Mouse (Mus musculus): Measurements from ENCODE around the gene Gm45337. TPM values are rescaled to one million over a fixed set of nuclear protein-coding genes. Genes with fewer than 3 reads are reported as not detected.
"Not testable (repeated sequence)": the region's sequence is repeated elsewhere in the genome, so short reads cannot be mapped to it uniquely, and the experiment has no call there.

Gene Gm45337
- polyA plus RNA-seq, 1 experiment, result not detected

DNA sequence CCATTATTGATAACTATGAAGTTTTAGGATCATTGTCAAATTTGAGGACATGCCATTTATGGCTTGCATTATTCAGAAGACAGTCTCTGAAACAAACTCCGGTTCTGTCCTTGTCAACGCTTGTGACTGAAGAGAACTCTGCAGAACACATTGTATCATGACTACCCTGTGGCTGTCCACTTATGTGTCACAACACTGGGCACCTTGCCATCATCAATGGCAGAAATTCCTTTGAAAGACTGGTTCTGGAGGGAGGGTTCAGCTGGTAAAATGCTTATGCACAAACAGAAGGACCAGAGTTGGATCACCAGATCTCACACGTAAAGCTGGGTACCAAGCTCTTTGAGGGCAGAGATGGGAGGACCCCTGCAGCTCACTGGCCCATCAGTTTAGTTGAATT lies 15.0 kb upstream of the Gm45337 start:
- TF ChIP-seq CTCF (IDR thresholded peaks at IDR 0.05; ENCODE audit: extremely low read depth, insufficient read length, insufficient replicate concordance, low read depth, low read length), result no peak
- no peak for TF ChIP-seq POLR2A (IDR thresholded peaks at IDR 0.05; ENCODE audit: low read depth, low read length)
- Histone ChIP-seq H3K27ac (ENCODE audit: insufficient read depth, low read depth, low read length) (no peak overlapping the region), H3K36me3 (ENCODE audit: control insufficient read depth, insufficient read depth, low read length) (no peaks in the 10 kb centered on the region), H3K4me1 (ENCODE audit: control insufficient read depth, insufficient read depth, insufficient read length, low read length) (no peaks in the 10 kb centered on the region), H3K27me3 (ENCODE audit: control insufficient read depth, insufficient read depth, low read length) (no peaks in the 10 kb centered on the region), H3K4me3 (ENCODE audit: low read depth, low read length) (no peak overlapping the region)
- WGBS, result 95% methylated on average over 3 of the region's 3 CpGs

DNA sequence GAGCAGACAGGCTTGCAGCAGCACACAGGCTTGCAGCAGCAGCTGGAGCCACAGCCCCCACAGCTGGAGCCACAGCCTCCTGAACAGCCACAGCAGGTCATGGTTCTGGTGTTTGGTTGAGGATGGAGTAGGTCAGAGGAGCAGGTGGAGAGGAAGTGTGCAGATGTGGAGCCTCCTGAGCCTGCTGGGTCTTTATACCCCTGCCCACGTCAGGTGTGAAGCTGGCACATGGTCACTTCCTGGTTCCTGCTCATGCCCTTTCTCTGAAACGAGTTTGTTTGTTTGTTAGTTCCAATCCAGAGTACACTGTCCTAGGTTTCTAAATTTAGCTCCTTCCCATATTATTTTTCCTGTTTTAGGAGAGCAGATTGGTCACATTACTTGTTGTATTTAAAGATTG lies 12.6 kb upstream of the Gm45337 start, which contains the start of gene Gm29735:
TSS of gene Gm29735 (minus strand) at position 101 of the 400 bp plus-strand sequence.
- not testable (repeated sequence) for H3K4me3 ChIP-seq (ENCODE audit: low read depth, low read length); H3K27ac ChIP-seq (ENCODE audit: insufficient read depth, low read depth, low read length); H3K27me3 ChIP-seq (ENCODE audit: control insufficient read depth, insufficient read depth, low read length); H3K36me3 ChIP-seq (ENCODE audit: control insufficient read depth, insufficient read depth, low read length); H3K4me1 ChIP-seq (ENCODE audit: control insufficient read depth, insufficient read depth, insufficient read length, low read length)
- WGBS, result 29% methylated on average over 2 of the region's 2 CpGs

DNA sequence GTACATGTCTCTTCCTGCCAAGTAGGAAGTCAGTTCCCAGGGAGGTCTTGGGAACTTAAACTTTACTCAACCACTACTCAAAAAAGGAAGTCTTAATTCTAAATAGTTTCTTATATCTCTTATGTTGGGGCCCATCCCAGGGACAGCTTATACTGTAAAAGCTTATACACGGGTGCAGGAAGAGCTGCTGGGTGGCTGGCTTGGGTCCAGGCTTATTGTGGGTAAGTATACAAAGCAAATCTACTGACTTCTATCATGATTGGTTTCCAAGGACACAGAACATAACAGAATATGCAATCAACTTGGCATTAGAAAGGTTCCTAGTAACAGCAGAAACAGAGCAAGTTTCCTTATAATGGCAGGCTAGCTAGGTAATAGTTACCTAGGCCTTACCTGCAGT lies 10.9 kb upstream of the Gm45337 start:
- WGBS, result 7% methylated on average over 1 of the region's 1 CpGs
- Histone ChIP-seq H3K27me3 (ENCODE audit: control insufficient read depth, insufficient read depth, low read length) (no peaks in the 10 kb centered on the region), H3K4me1 (ENCODE audit: control insufficient read depth, insufficient read depth, insufficient read length, low read length) (no peaks in the 10 kb centered on the region), H3K36me3 (ENCODE audit: control insufficient read depth, insufficient read depth, low read length) (no peaks in the 10 kb centered on the region), H3K4me3 (ENCODE audit: low read depth, low read length) (no peak overlapping the region), H3K27ac (ENCODE audit: insufficient read depth, low read depth, low read length) (no peak overlapping the region)
- no peak for TF ChIP-seq POLR2A (IDR thresholded peaks at IDR 0.05; ENCODE audit: low read depth, low read length)
- TF ChIP-seq CTCF (IDR thresholded peaks at IDR 0.05; ENCODE audit: extremely low read depth, insufficient read length, insufficient replicate concordance, low read depth, low read length), result no peak

DNA sequence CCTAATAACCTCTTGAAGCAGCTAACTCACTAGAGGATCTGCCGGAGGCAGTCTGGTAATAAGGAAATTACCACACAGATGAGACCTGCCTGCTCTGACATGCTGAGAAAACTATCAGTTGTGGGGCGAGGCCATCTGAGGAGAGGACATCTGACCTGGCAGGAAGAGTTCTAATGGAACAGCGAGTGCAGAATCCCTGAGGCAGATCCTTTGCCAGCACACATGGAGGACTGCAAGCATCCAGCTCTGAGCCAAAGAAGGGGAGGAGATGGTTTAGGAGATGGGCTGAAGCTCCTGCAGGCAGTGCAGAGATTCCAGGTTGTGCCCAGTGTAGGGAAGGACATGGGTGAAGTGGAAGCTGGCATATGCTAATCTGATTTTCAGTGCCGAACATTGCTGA lies 7.8 kb upstream of the Gm45337 start:
- Histone ChIP-seq H3K27me3 (ENCODE audit: control insufficient read depth, insufficient read depth, low read length) (no peaks in the 10 kb centered on the region), H3K4me3 (ENCODE audit: low read depth, low read length) (no peak overlapping the region), H3K27ac (ENCODE audit: insufficient read depth, low read depth, low read length) (no peak overlapping the region), H3K36me3 (ENCODE audit: control insufficient read depth, insufficient read depth, low read length) (no peaks in the 10 kb centered on the region), H3K4me1 (ENCODE audit: control insufficient read depth, insufficient read depth, insufficient read length, low read length) (no peaks in the 10 kb centered on the region)
- no peak for TF ChIP-seq CTCF (IDR thresholded peaks at IDR 0.05; ENCODE audit: extremely low read depth, insufficient read length, insufficient replicate concordance, low read depth, low read length)
- no peak for TF ChIP-seq POLR2A (IDR thresholded peaks at IDR 0.05; ENCODE audit: low read depth, low read length)
- 61% methylated on average over 4 of the region's 4 CpGs for WGBS

DNA sequence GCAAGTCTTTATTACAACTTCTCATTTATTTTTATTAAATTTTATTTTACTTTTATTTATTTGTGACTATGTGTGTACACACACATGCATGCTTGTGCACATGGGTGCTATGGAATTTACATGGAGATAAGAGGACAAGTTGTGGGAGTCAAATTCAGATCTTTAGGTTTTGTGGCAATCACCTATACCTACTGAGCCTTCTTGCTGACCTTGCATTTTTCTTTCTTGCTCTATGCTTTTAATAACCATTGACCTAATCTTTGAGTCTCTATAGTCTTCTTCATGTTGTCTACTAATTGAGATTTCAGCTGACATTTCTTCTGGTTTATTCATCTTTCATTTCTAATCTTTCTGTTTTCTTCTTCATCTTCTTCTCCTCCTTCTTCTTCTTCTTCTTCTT lies 4.2 kb upstream of the Gm45337 start:
- no peak overlapping the region for H3K4me3 ChIP-seq (ENCODE audit: low read depth, low read length)
- H3K36me3 ChIP-seq (ENCODE audit: control insufficient read depth, insufficient read depth, low read length), result no peaks in the 10 kb centered on the region
- H3K27ac ChIP-seq (ENCODE audit: insufficient read depth, low read depth, low read length), result no peak overlapping the region
- TF ChIP-seq CTCF (IDR thresholded peaks at IDR 0.05; ENCODE audit: extremely low read depth, insufficient read length, insufficient replicate concordance, low read depth, low read length) (no peak), POLR2A (IDR thresholded peaks at IDR 0.05; ENCODE audit: low read depth, low read length) (no peak)
- H3K4me1 ChIP-seq (ENCODE audit: control insufficient read depth, insufficient read depth, insufficient read length, low read length), result no peaks in the 10 kb centered on the region; the same call in 1 of the 2 replicates
- no peaks in the 10 kb centered on the region for H3K27me3 ChIP-seq (ENCODE audit: control insufficient read depth, insufficient read depth, low read length)

DNA sequence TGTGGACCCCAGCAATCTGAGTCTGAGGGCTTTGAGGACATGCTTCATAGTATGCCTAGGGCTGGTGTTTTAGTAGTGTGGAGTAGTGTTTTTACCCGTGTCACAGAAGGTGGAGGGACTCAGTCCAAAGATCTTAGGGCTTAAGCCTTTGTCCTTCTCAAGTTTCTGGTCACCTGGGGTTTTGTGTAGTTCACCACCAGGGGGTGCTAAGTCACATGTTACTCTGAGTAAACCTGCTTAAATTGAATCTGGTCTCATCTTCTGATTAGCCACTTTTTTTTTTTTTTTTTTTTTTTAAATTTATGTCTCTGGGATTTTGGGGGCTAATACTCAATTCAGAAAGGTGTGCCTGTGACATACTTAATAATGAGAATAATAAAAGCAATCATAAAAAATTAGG lies 1.6 kb upstream of the Gm45337 start:
- no peak overlapping the region for H3K4me3 ChIP-seq (ENCODE audit: low read depth, low read length)
- no peaks in the 10 kb centered on the region for H3K36me3 ChIP-seq (ENCODE audit: control insufficient read depth, insufficient read depth, low read length)
- no peak for TF ChIP-seq CTCF (IDR thresholded peaks at IDR 0.05; ENCODE audit: extremely low read depth, insufficient read length, insufficient replicate concordance, low read depth, low read length)
- TF ChIP-seq POLR2A (IDR thresholded peaks at IDR 0.05; ENCODE audit: low read depth, low read length), result no peak
- H3K27me3 ChIP-seq (ENCODE audit: control insufficient read depth, insufficient read depth, low read length), result no peaks in the 10 kb centered on the region
- 5% methylated on average over 1 of the region's 1 CpGs for WGBS
- no peak overlapping the region for H3K27ac ChIP-seq (ENCODE audit: insufficient read depth, low read depth, low read length)
- no peaks in the 10 kb centered on the region; the same call in 1 of the 2 replicates for H3K4me1 ChIP-seq (ENCODE audit: control insufficient read depth, insufficient read depth, insufficient read length, low read length)

DNA sequence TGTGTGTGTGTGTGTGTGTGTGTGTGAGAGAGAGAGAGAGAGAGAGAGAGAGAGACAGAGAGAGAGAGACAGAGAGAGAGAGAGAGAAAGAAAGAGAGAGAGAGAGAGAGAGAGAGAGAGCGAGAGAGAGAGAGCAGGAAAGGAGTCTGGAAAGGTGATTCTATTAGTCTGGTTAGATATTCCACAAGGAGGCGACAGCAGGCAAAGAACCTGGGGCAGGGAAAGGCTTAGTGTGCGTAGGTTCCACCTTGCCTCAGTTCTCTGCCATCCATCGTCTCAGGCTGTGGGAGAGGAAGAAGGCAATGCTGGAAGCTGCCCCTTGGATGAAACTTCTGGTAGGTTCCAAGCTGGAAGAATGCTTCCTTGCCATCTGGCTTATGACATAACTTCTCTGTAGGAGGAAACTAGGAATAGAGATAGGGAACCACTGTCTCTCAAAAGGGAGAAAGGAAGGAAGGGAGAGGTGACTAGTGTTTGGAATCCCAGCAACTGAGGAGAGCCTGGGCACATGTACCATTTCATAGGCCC lies 1.1 kb upstream of the Gm45337 start:
- H3K4me1 ChIP-seq (ENCODE audit: control insufficient read depth, insufficient read depth, insufficient read length, low read length), result no peaks in the 10 kb centered on the region; the same call in 1 of the 2 replicates
- WGBS, result 40% methylated on average over 4 of the region's 4 CpGs
- H3K27ac ChIP-seq (ENCODE audit: insufficient read depth, low read depth, low read length), result no peak overlapping the region
- no peaks in the 10 kb centered on the region for H3K27me3 ChIP-seq (ENCODE audit: control insufficient read depth, insufficient read depth, low read length)
- no peaks in the 10 kb centered on the region for H3K36me3 ChIP-seq (ENCODE audit: control insufficient read depth, insufficient read depth, low read length)
- TF ChIP-seq POLR2A (IDR thresholded peaks at IDR 0.05; ENCODE audit: low read depth, low read length), result no peak
- TF ChIP-seq CTCF (IDR thresholded peaks at IDR 0.05; ENCODE audit: extremely low read depth, insufficient read length, insufficient replicate concordance, low read depth, low read length), result peak; percentile 27; the same call in 1 of the 2 replicates
- H3K4me3 ChIP-seq (ENCODE audit: low read depth, low read length), result no peak overlapping the region

DNA sequence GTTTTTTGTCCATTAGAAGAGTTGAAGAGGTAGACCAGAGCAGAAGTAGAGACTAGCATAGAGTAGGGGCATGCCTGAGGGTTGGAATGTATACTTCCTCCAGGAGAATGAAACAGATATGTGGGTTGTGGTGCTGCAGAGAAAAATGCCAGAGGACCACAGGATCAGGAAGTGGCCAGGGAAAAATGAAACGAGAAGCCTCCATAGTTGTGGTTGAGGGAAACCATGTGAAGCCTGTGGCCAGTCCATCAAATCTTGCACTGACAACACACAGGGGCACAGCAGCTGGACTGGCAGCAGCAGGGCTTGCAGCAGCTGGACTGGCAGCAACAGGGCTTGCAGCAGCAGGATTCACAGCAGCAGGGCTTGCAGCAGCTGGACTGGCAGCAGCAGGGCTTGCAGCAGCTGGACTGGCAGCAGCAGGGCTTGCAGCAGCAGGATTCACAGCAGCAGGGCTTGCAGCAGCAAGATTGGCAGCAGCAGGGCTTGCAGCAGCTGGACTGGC lies 849 bp downstream of the Gm45337 start:
- not testable (repeated sequence) for H3K4me1 ChIP-seq (ENCODE audit: control insufficient read depth, insufficient read depth, insufficient read length, low read length); H3K4me3 ChIP-seq (ENCODE audit: low read depth, low read length); H3K27ac ChIP-seq (ENCODE audit: insufficient read depth, low read depth, low read length); H3K27me3 ChIP-seq (ENCODE audit: control insufficient read depth, insufficient read depth, low read length); H3K36me3 ChIP-seq (ENCODE audit: control insufficient read depth, insufficient read depth, low read length)
- WGBS, result 3% methylated on average over 1 of the region's 1 CpGs
